Mouse (Mus musculus) small intestine, adult 2 months (tissue): Measurements from ENCODE around the gene P2rx3.

Experiments
- CTCF ChIP-seq: fragments of 200-500 bp; IDR thresholded peaks from 2 replicates; pipeline ENCODE4 v1.5.1; 2012; ENCODE audit warnings: low read depth, mild to moderate bottlenecking, control low read depth, inconsistent platforms, low read length, moderate library complexity, mixed read lengths; ENCODE audit not compliant: insufficient replicate concordance, insufficient read length; ENCODE audit errors: extremely low read depth
- POLR2A ChIP-seq: fragments of 200-500 bp; IDR thresholded peaks from 2 replicates; pipeline ENCODE4 v1.6.1; 2012; ENCODE audit warnings: low read depth, mild to moderate bottlenecking, control low read depth, inconsistent platforms, low read length, moderate library complexity

- TF ChIP-seq POLR2A (no peak), CTCF (no peak)
These were observed 12.0 kb upstream of the P2rx3 start for GRCm38 (mm10) chr2:85049277-85049676.
